Mouse (Mus musculus): ENCODE measurements around the gene Mtif3. TPM values are rescaled to one million over a fixed set of nuclear protein-coding genes. Genes with fewer than 3 reads are reported as not detected.
A peak's percentile ranks its signal among the peaks of the same experiment; 100 is the strongest.

Mtif3 gene
- polyA plus RNA-seq (2017; shearing (Covaris generic)): 10 to 100 TPM; 44.4 to 59.1 (median 50.4) TPM

GRCm38 (mm10) chr5:146963118-146963936, at the start of gene Mtif3:
Gene Mtif3, minus strand, starts transcription at chr5:146963800.
- ATAC-seq: peak; percentile 96

- ATAC-seq: no peak
These were observed 47.7 kb upstream of the Mtif3 start for GRCm38 (mm10) chr5:147011333-147011732.

- no peak for ATAC-seq
These were observed 39.7 kb upstream of the Mtif3 start for GRCm38 (mm10) chr5:147003303-147003702.

- no peak for ATAC-seq
These were observed 37.7 kb upstream of the Mtif3 start for GRCm38 (mm10) chr5:147001312-147001711.

GRCm38 (mm10) chr5:146998802-146999201, 35.2 kb upstream of the Mtif3 start:
- ATAC-seq: no peak

- no peak for ATAC-seq
These were observed 33.2 kb upstream of the Mtif3 start for GRCm38 (mm10) chr5:146996812-146997211.

- no peak for ATAC-seq
These were observed 31.4 kb upstream of the Mtif3 start for GRCm38 (mm10) chr5:146994973-146995372.

- ATAC-seq: no peak
These were observed 29.9 kb upstream of the Mtif3 start for GRCm38 (mm10) chr5:146993509-146993908.

GRCm38 (mm10) chr5:146989051-146989450, 25.5 kb upstream of the Mtif3 start:
- ATAC-seq: no peak

GRCm38 (mm10) chr5:146987588-146987987, 24.0 kb upstream of the Mtif3 start:
- ATAC-seq: no peak

GRCm38 (mm10) chr5:146985725-146986433, 22.3 kb upstream of the Mtif3 start:
- ATAC-seq: no peak

GRCm38 (mm10) chr5:146983216-146983615, 19.6 kb upstream of the Mtif3 start:
- no peak for ATAC-seq

- ATAC-seq: no peak
These were observed 17.8 kb upstream of the Mtif3 start for GRCm38 (mm10) chr5:146981376-146981775.

GRCm38 (mm10) chr5:146974781-146975123, 11.2 kb upstream of the Mtif3 start:
- no peak for ATAC-seq

GRCm38 (mm10) chr5:146973858-146974780, 10.5 kb upstream of the Mtif3 start:
- no peak for ATAC-seq

- no peak for ATAC-seq
These were observed 9.8 kb upstream of the Mtif3 start for GRCm38 (mm10) chr5:146973353-146973752.

GRCm38 (mm10) chr5:146971776-146972561, 8.4 kb upstream of the Mtif3 start:
- no peak for ATAC-seq

- no peak for ATAC-seq
These were observed 5.2 kb upstream of the Mtif3 start for GRCm38 (mm10) chr5:146968695-146969393.

GRCm38 (mm10) chr5:146963937-146964278, 308 bp upstream of the Mtif3 start:
- peak; percentile 23 for ATAC-seq

GRCm38 (mm10) chr5:146956678-146957077, 6.9 kb downstream of the Mtif3 start:
- ATAC-seq: no peak

GRCm38 (mm10) chr5:146955651-146956050, 7.9 kb downstream of the Mtif3 start:
- no peak for ATAC-seq

GRCm38 (mm10) chr5:146954576-146954975, 9.0 kb downstream of the Mtif3 start:
- ATAC-seq: no peak
